Comparison of ENCODE assay signal across 8 mouse cellular contexts in the genomic region with DNA sequence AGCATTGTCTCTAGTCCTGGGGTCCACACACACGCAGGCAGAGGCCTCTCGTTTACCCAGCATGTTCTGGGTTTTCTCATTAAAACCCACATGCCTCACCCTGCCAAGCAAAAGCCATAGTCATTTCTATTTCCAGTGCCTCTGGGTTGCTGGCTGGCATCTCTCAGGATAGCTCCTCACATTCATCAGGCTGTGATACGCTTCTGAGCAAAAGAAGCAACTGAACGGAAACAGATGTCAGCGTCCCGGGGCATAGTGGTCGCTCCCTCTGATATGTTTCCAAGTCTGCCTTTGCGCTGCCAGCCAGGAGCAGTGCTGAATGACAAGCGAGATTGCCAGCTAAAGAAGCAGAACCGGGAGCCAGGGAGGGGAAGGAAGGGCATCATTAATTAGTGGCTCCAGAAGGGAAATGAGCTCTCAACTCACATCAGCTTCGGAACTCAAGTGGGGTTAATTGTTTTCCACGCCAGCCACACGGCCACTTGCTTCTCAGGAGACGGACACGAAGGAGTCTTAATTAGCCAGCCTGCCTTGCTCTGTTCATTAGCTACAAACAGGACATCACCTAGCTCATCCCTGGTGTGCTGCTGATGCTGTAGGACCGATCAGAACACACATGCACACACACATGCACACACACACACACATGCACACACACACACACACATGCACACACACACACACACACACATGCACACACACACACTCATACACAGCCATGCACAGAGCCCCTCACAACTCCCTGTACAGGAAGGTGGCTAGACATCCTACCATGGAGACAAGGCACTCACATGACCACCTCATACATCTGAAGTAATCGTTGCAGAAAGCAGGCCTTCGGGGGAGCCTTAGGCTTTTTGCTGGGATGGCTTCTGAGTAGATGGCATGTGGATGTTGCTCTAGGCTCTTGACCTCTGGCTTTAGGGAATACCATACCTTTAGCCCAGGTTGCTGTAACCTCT. TPM values are rescaled to one million over a fixed set of nuclear protein-coding genes. Genes with fewer than 3 reads are reported as not detected.
DNase-seq lines count a peak whose midpoint lies in the region; ATAC-seq and TF ChIP-seq lines count a peak whose summit lies in the region.

No protein-coding gene starts in this region.

- H3K36me3 ChIP-seq in heart, embryonic 15.5 days: no peaks in the 10 kb centered on the region
- H3K36me3 ChIP-seq in neural tube, embryonic 13.5 days: no peaks in the 10 kb centered on the region
- H3K36me3 ChIP-seq in liver, postnatal 0 days (replicated peaks; ENCODE audit: insufficient read depth, low read length): no peaks in the 10 kb centered on the region

- H3K9ac ChIP-seq in heart, embryonic 15.5 days: no peak overlapping the region
- peak overlapping the region; percentile 26; the same call in 1 of the 2 replicates for H3K9ac ChIP-seq in neural tube, embryonic 13.5 days
- no peak overlapping the region for H3K9ac ChIP-seq in liver, postnatal 0 days (replicated peaks)

- ATAC-seq in heart, embryonic 15.5 days (replicated peaks; ENCODE audit: insufficient number of reproducible peaks, insufficient read depth, low FRiP score, low read depth): 0 out of 2 replicates have a peak, but pooled peaks have one; percentile 14
- peak; percentile 67 for ATAC-seq in neural tube, embryonic 13.5 days (ENCODE audit: low read depth)
- no peak; the same call in 1 of the 2 replicates for ATAC-seq in liver, postnatal 0 days

- no peaks in the 10 kb centered on the region for H3K9me3 ChIP-seq in heart, embryonic 15.5 days (replicated peaks)
- no peaks in the 10 kb centered on the region for H3K9me3 ChIP-seq in neural tube, embryonic 13.5 days
- no peaks in the 10 kb centered on the region for H3K9me3 ChIP-seq in liver, postnatal 0 days (ENCODE audit: low read length)

- no peak for TF ChIP-seq EP300 in liver, postnatal 0 days (IDR thresholded peaks at IDR 0.05; ENCODE audit: low read depth)

- H3K27me3 ChIP-seq in heart, embryonic 15.5 days: peaks cover 6% of the 10 kb centered on the region; the same call in 1 of the 2 replicates
- H3K27me3 ChIP-seq in neural tube, embryonic 13.5 days: no peaks in the 10 kb centered on the region
- no peaks in the 10 kb centered on the region for H3K27me3 ChIP-seq in liver, postnatal 0 days (ENCODE audit: insufficient read depth, low read length)

- no peak overlapping the region for H3K4me2 ChIP-seq in heart, embryonic 15.5 days
- H3K4me2 ChIP-seq in neural tube, embryonic 13.5 days: peak overlapping the region; percentile 20; the same call in 1 of the 2 replicates
- H3K4me2 ChIP-seq in liver, postnatal 0 days (ENCODE audit: low read depth, low read length): no peak overlapping the region

- no peak for TF ChIP-seq CTCF in liver, postnatal 0 days (IDR thresholded peaks at IDR 0.05; ENCODE audit: low read depth)

- 32% methylated on average over 18 of the region's 18 CpGs for WGBS in heart, embryonic 15.5 days
- WGBS in neural tube, embryonic 13.5 days: 26% methylated on average over 18 of the region's 18 CpGs
- 42% methylated on average over 18 of the region's 18 CpGs for WGBS in liver, postnatal 0 days (ENCODE audit: insufficient replicate concordance)

- DNase-seq in heart, adult 8-10 months (ENCODE audit: low spot score): no peak
- DNase-seq in brain, embryonic 18.5 days (ENCODE audit: low read depth, low spot score): peak; percentile 45
- peak; percentile 35 for DNase-seq in forelimb bud, embryonic 11.5 days (ENCODE audit: low read depth, low spot score)
- DNase-seq in layer of hippocampus, adult 9-11 months: peak; percentile 19
- no peak for DNase-seq in liver, postnatal 0 days
- no peak for DNase-seq in spleen, postnatal 36 days (ENCODE audit: low spot score in 2 of 2)

- H3K4me3 ChIP-seq in heart, embryonic 15.5 days: no peak overlapping the region
- H3K4me3 ChIP-seq in neural tube, embryonic 13.5 days: no peak overlapping the region
- no peak overlapping the region for H3K4me3 ChIP-seq in liver, postnatal 0 days (ENCODE audit: low read depth, low read length)

- H3K4me1 ChIP-seq in heart, embryonic 15.5 days (replicated peaks): peaks cover 18% of the 10 kb centered on the region
- H3K4me1 ChIP-seq in neural tube, embryonic 13.5 days (replicated peaks): peaks cover 29% of the 10 kb centered on the region
- H3K4me1 ChIP-seq in liver, postnatal 0 days (ENCODE audit: insufficient read depth): no peaks in the 10 kb centered on the region; the same call in 1 of the 2 replicates

- H3K27ac ChIP-seq in heart, embryonic 15.5 days: 0 out of 2 replicates have a peak overlapping the region, but pooled peaks have one; percentile 9
- peak overlapping the region; percentile 71 for H3K27ac ChIP-seq in neural tube, embryonic 13.5 days (replicated peaks)
- H3K27ac ChIP-seq in liver, postnatal 0 days (ENCODE audit: low read depth): no peak overlapping the region

RNA-seq across cellular contexts. Expression of a gene that starts 49.3 kb away (rescaled TPM):
- polyA plus RNA-seq in heart, embryonic 15.5 days (2015; fragmentation: Nextera tagmentation; extraction: Ambion mirVana): 2.3 and 3.5 TPM in 2 replicates
- total RNA-seq in heart, adult 8-10 months (2022): 1 to 10 TPM; 4.9 to 7.2 (median 6.5) TPM
- 3.6 and 3.8 TPM in 2 replicates for polyA plus RNA-seq in neural tube, embryonic 13.5 days (2015; fragmentation: Nextera tagmentation; extraction: Ambion mirVana)
- polyA plus RNA-seq in liver, postnatal 0 days (2015; fragmentation: Nextera tagmentation; extraction: Ambion mirVana): 1.2 TPM in 2 replicates

RNA-seq across cellular contexts. Expression of a gene that starts 49.4 kb away (rescaled TPM):
- polyA plus RNA-seq in heart, embryonic 15.5 days (2015; fragmentation: Nextera tagmentation; extraction: Ambion mirVana): 20.3 and 28.9 TPM in 2 replicates
- total RNA-seq in heart, adult 8-10 months (2022): 10 to 100 TPM; 14.1 to 15.2 (median 14.5) TPM
- polyA plus RNA-seq in neural tube, embryonic 13.5 days (2015; fragmentation: Nextera tagmentation; extraction: Ambion mirVana): 24.1 and 27.3 TPM in 2 replicates
- polyA plus RNA-seq in liver, postnatal 0 days (2015; fragmentation: Nextera tagmentation; extraction: Ambion mirVana): 15.0 and 15.1 TPM in 2 replicates

Comparison
In these comparisons a context has a peak if more than half of its experiments do, and no peak if none do; other contexts are left out.
1. DNase-seq: peak in brain, embryonic 18.5 days (single experiment), forelimb bud, embryonic 11.5 days (single experiment) and layer of hippocampus, adult 9-11 months (single experiment); none in heart, adult 8-10 months (single experiment), liver, postnatal 0 days (single experiment) and spleen, postnatal 36 days (0 of 2).